Mouse (Mus musculus): ENCODE data around the gene Nfix. TPM values are rescaled to one million over a fixed set of nuclear protein-coding genes. Genes with fewer than 3 reads are reported as not detected.
"Not testable (repeated sequence)": the region's sequence is repeated elsewhere in the genome, so short reads cannot be mapped to it uniquely, and the experiment has no call there.

Gene Nfix
- polyA plus RNA-seq, 1 experiment from 2014 or later, result 413 TPM

- H3K9ac ChIP-seq (replicated peaks), result peak overlapping the region; percentile 99
- peak overlapping the region; percentile 87 for H3K4me2 ChIP-seq (replicated peaks)
- under 1% methylated on average over 57 of the region's 62 CpGs for WGBS
- H3K27me3 ChIP-seq, result no peaks in the 10 kb centered on the region
- H3K27ac ChIP-seq (replicated peaks), result peak overlapping the region; percentile 88
- peaks cover 8% of the 10 kb centered on the region; the same call in 1 of the 2 replicates for H3K36me3 ChIP-seq
- H3K4me3 ChIP-seq, result peak overlapping the region; percentile 98
- no peaks in the 10 kb centered on the region for H3K9me3 ChIP-seq
- peak; percentile 29 for ATAC-seq (replicated peaks)
- H3K4me1 ChIP-seq, result peaks cover 46% of the 10 kb centered on the region
These were observed 113.0 kb downstream of the Nfix start for GRCm38 (mm10) chr8:84687003-84687704.

GRCm38 (mm10) chr8:84686191-84687002 lies 113.7 kb downstream of the Nfix start, which contains the start of gene Trmt1:
Trmt1 (plus strand) TSS chr8:84686307.
- H3K9me3 ChIP-seq, result no peaks in the 10 kb centered on the region
- peaks cover 46% of the 10 kb centered on the region for H3K4me1 ChIP-seq
- ATAC-seq (replicated peaks), result no peak
- H3K27me3 ChIP-seq, result no peaks in the 10 kb centered on the region
- H3K27ac ChIP-seq (replicated peaks), result peak within 1 kb of the TSS; percentile 88
- H3K9ac ChIP-seq (replicated peaks), result peak within 1 kb of the TSS; percentile 99
- WGBS, result 4% methylated on average over 20 of the region's 20 CpGs
- peak within 1 kb of the TSS; percentile 98 for H3K4me3 ChIP-seq
- H3K4me2 ChIP-seq (replicated peaks), result peak within 1 kb of the TSS; percentile 87
- H3K36me3 ChIP-seq, result 0 out of 2 replicates have a peak, but pooled peaks cover 3% of the 10 kb centered on the region

- Histone ChIP-seq H3K27me3 (no peaks in the 10 kb centered on the region), H3K4me2 (replicated peaks) (no peak overlapping the region), H3K4me1 (peaks cover 38% of the 10 kb centered on the region), H3K36me3 (no peaks in the 10 kb centered on the region), H3K9ac (replicated peaks) (no peak overlapping the region), H3K4me3 (no peak overlapping the region), H3K9me3 (no peaks in the 10 kb centered on the region), H3K27ac (replicated peaks) (no peak overlapping the region)
- ATAC-seq (replicated peaks), result no peak
- 39% methylated on average over 3 of the region's 3 CpGs for WGBS
These were observed 115.6 kb downstream of the Nfix start for GRCm38 (mm10) chr8:84684537-84684936.

GRCm38 (mm10) chr8:84682257-84682656 lies 117.9 kb downstream of the Nfix start:
- Histone ChIP-seq H3K4me1 (peaks cover 24% of the 10 kb centered on the region), H3K27me3 (no peaks in the 10 kb centered on the region), H3K27ac (replicated peaks) (no peak overlapping the region), H3K36me3 (no peaks in the 10 kb centered on the region), H3K9me3 (no peaks in the 10 kb centered on the region), H3K4me3 (no peak overlapping the region), H3K4me2 (replicated peaks) (no peak overlapping the region), H3K9ac (replicated peaks) (no peak overlapping the region)
- no peak for ATAC-seq (replicated peaks)
- 85% methylated on average over 2 of the region's 2 CpGs for WGBS

GRCm38 (mm10) chr8:84681476-84681875 lies 118.7 kb downstream of the Nfix start:
- H3K4me3 ChIP-seq, result no peak overlapping the region
- no peaks in the 10 kb centered on the region for H3K9me3 ChIP-seq
- no peaks in the 10 kb centered on the region for H3K27me3 ChIP-seq
- no peak overlapping the region for H3K4me2 ChIP-seq (replicated peaks)
- 85% methylated on average over 2 of the region's 2 CpGs for WGBS
- no peak overlapping the region for H3K27ac ChIP-seq (replicated peaks)
- H3K9ac ChIP-seq (replicated peaks), result no peak overlapping the region
- no peaks in the 10 kb centered on the region for H3K36me3 ChIP-seq
- peaks cover 19% of the 10 kb centered on the region for H3K4me1 ChIP-seq
- ATAC-seq (replicated peaks), result no peak

GRCm38 (mm10) chr8:84677305-84677704 lies 122.8 kb downstream of the Nfix start:
- Histone ChIP-seq H3K36me3 (peaks cover 39% of the 10 kb centered on the region), H3K27me3 (no peaks in the 10 kb centered on the region)

GRCm38 (mm10) chr8:84670295-84671006 lies 129.7 kb downstream of the Nfix start:
- ATAC-seq (replicated peaks), result not testable (repeated sequence)
- 90% methylated on average over 5 of the region's 5 CpGs for WGBS

More at GRCm38 (mm10) chr8:84677305-84677704, 122.8 kb downstream of the Nfix start:
- Histone ChIP-seq H3K9me3 (no peaks in the 10 kb centered on the region), H3K27ac (replicated peaks) (no peak overlapping the region), H3K4me2 (replicated peaks) (no peak overlapping the region), H3K9ac (replicated peaks) (no peak overlapping the region), H3K4me3 (no peak overlapping the region), H3K4me1 (no peaks in the 10 kb centered on the region)
- no peak for ATAC-seq (replicated peaks)
- 93% methylated on average over 5 of the region's 5 CpGs for WGBS

GRCm38 (mm10) chr8:84668731-84669485 lies 131.2 kb downstream of the Nfix start:
- H3K36me3 ChIP-seq, result peaks cover 37% of the 10 kb centered on the region

More at GRCm38 (mm10) chr8:84670295-84671006, 129.7 kb downstream of the Nfix start:
- H3K4me3 ChIP-seq; H3K9me3 ChIP-seq; H3K4me1 ChIP-seq; H3K4me2 ChIP-seq (replicated peaks); H3K9ac ChIP-seq (replicated peaks); H3K27ac ChIP-seq (replicated peaks); H3K27me3 ChIP-seq: not testable (repeated sequence)
- H3K36me3 ChIP-seq, result peaks cover 52% of the 10 kb centered on the region

GRCm38 (mm10) chr8:84668081-84668480 lies 132.1 kb downstream of the Nfix start:
- Histone ChIP-seq H3K4me3 (no peak overlapping the region), H3K27me3 (no peaks in the 10 kb centered on the region)

More at GRCm38 (mm10) chr8:84668731-84669485, 131.2 kb downstream of the Nfix start:
- no peak overlapping the region for H3K4me2 ChIP-seq (replicated peaks)
- H3K4me1 ChIP-seq, result peaks cover 11% of the 10 kb centered on the region
- WGBS, result 85% methylated on average over 6 of the region's 6 CpGs
- H3K27ac ChIP-seq (replicated peaks), result no peak overlapping the region
- no peaks in the 10 kb centered on the region for H3K27me3 ChIP-seq
- H3K9me3 ChIP-seq, result no peaks in the 10 kb centered on the region
- no peak for ATAC-seq (replicated peaks)
- H3K9ac ChIP-seq (replicated peaks), result no peak overlapping the region
- no peak overlapping the region for H3K4me3 ChIP-seq

GRCm38 (mm10) chr8:84665385-84665893 lies 134.7 kb downstream of the Nfix start:
- peak overlapping the region; percentile 89 for H3K4me2 ChIP-seq (replicated peaks)
- H3K9me3 ChIP-seq, result no peaks in the 10 kb centered on the region
- WGBS, result 2% methylated on average over 14 of the region's 14 CpGs

More at GRCm38 (mm10) chr8:84668081-84668480, 132.1 kb downstream of the Nfix start:
- Histone ChIP-seq H3K9me3 (no peaks in the 10 kb centered on the region), H3K9ac (replicated peaks) (no peak overlapping the region), H3K27ac (replicated peaks) (no peak overlapping the region), H3K36me3 (peaks cover 31% of the 10 kb centered on the region), H3K4me2 (replicated peaks) (no peak overlapping the region), H3K4me1 (peaks cover 16% of the 10 kb centered on the region)
- 78% methylated on average over 1 of the region's 1 CpGs for WGBS
- ATAC-seq (replicated peaks), result no peak

More at GRCm38 (mm10) chr8:84665385-84665893, 134.7 kb downstream of the Nfix start:
- peak overlapping the region; percentile 70 for H3K4me3 ChIP-seq
- ATAC-seq (replicated peaks), result no peak
- H3K4me1 ChIP-seq, result peaks cover 40% of the 10 kb centered on the region
- H3K27me3 ChIP-seq, result no peaks in the 10 kb centered on the region
- H3K9ac ChIP-seq (replicated peaks), result peak overlapping the region; percentile 77
- H3K36me3 ChIP-seq, result peaks cover 10% of the 10 kb centered on the region
- peak overlapping the region; percentile 91 for H3K27ac ChIP-seq (replicated peaks)
